Mouse (Mus musculus): ENCODE results near the gene As3mt.

Gene As3mt

GRCm38 (mm10) chr19:46707296-46708151, at the start of gene As3mt:
Gene As3mt (plus strand): TSS chr19:46707458.
- peak; percentile 34 for DNase-seq (ENCODE audit: low read depth)

- no peak for DNase-seq (ENCODE audit: low read depth)
Measured at GRCm38 (mm10) chr19:46658348-46658747, 48.9 kb upstream of the As3mt start.

- no peak for DNase-seq (ENCODE audit: low read depth)
Measured at GRCm38 (mm10) chr19:46658851-46659250, 48.4 kb upstream of the As3mt start.

DNA sequence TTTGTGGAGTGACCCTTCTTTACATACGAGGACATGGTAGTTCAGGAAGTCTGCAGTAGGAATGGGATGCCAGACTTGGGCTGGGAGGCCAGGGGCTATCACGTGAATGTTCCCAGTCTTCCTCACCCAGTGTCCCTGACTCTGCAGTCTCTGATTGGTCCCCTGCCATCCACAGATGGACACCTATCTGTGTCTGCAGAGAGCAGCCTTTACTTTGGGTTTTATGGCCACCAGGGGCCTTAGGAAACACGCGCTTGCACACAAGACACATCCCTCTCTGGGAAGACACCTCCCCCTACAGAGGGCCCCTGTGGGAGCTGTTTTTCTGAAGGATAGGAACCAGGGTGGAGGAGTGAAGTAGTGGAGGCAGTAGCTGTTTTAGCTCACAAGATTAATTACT, 45.7 kb upstream of the As3mt start:
- DNase-seq (ENCODE audit: low read depth), result no peak

- DNase-seq (ENCODE audit: low read depth), result no peak
Measured at GRCm38 (mm10) chr19:46662214-46662613, 45.0 kb upstream of the As3mt start.

GRCm38 (mm10) chr19:46662784-46663183, 44.5 kb upstream of the As3mt start:
- no peak for DNase-seq (ENCODE audit: low read depth)

GRCm38 (mm10) chr19:46665474-46665873, 41.8 kb upstream of the As3mt start:
- DNase-seq (ENCODE audit: low read depth), result no peak

GRCm38 (mm10) chr19:46667300-46667699, 40.0 kb upstream of the As3mt start:
- DNase-seq (ENCODE audit: low read depth), result no peak

- DNase-seq (ENCODE audit: low read depth), result no peak
Measured at GRCm38 (mm10) chr19:46668263-46668662, 39.0 kb upstream of the As3mt start.

DNA sequence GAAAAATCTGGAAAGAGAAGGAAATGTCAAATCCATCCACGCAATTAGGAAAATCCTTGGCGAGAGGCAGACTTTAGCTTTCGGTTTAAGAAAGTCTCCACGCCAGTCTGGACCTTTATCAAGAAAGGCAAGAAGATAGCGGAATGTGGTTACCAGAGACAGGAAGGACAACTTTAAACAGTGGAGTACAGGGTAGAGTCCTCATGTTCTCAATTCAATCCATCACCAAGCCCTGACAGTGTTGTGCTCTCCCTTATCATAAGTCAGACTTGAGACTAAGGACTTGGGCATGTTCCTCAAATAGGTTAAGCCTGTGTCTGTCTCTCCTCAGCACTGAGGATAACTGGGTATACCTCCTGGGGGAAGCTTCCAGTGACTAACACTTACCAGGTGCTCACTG, 37.5 kb upstream of the As3mt start:
- DNase-seq (ENCODE audit: low read depth), result no peak

DNA sequence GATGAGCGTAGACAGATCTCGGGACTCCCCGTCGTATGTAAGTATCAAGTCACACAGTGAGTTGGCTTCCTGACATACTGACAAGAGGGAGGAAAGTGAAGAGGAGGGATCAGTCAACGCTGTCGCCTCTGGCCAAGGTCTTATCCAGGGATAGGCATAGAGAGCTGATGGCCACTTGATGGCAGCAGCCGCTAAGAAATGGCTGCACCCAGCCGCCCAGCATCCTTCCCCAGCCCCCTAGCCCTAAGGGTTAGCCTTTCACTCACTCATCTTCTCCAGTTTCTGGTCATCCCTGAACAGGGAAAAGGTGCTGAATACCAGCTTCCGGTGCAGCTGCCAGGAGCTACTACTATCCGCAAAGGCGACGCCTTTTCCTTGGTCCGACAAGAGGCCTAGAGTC, 36.6 kb upstream of the As3mt start:
- DNase-seq (ENCODE audit: low read depth), result peak; percentile 55

GRCm38 (mm10) chr19:46672766-46673418, 34.4 kb upstream of the As3mt start, which contains the start of gene Cyp17a1:
Gene Cyp17a1 (minus strand): TSS chr19:46673172.
- no peak for DNase-seq (ENCODE audit: low read depth)

DNA sequence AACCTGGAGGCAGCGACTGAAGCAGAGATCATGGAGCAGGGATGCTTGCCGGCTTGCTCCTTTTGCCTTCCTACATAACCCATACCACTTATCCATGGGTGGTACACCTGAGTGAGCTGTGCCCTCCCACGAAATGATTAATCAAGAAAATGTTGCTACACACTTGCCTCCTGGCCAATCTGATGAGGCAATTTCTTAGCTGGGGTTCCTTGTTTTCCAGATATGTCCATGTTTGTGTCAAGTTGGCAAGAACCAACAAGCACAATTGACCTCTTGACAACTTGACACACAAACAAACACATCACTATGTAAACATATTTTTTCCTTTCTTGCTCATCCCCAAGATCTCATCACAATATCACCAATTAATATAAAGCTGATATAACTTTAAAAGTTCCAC, 31.6 kb upstream of the As3mt start:
- no peak for DNase-seq (ENCODE audit: low read depth)

DNA sequence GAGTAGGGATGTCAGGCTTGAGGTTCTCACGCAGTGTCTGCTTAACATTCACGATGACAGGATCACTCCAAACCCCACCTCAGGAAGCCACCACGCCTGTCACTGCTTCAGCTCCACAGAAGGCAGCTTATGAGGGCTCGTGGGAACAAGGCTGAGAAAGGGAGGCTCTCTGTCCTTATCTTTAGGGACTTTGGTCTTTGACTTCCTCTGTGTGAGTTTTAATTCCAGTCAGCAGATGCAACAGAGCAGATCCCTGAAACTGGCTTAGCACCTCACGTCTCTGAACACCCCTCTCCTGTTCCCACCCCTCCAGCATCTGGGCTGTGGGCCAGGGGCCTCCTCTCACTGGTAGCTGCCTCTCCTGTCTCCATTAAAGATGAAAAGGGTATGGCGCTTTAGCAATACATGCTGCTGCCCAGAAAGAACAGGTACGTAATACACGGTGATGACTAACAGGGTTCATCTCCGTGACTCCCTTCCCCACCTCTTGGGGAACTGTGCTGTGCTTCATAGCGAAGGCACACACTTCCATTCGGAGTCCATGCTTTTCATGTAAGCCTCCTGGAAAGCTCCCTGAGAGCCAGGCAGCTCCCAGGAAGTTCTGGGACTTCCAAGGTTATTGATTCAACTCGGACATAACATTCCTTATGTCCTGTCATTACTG, 27.4 kb upstream of the As3mt start:
- no peak for DNase-seq (ENCODE audit: low read depth)

GRCm38 (mm10) chr19:46689460-46690372, 17.5 kb upstream of the As3mt start, which contains the start of gene Borcs7:
Gene Borcs7 (plus strand): TSS chr19:46689906.
- peak; percentile 87 for DNase-seq (ENCODE audit: low read depth)

GRCm38 (mm10) chr19:46690387-46690786, 16.9 kb upstream of the As3mt start:
- DNase-seq (ENCODE audit: low read depth), result no peak

GRCm38 (mm10) chr19:46691078-46691477, 16.2 kb upstream of the As3mt start:
- no peak for DNase-seq (ENCODE audit: low read depth)

DNA sequence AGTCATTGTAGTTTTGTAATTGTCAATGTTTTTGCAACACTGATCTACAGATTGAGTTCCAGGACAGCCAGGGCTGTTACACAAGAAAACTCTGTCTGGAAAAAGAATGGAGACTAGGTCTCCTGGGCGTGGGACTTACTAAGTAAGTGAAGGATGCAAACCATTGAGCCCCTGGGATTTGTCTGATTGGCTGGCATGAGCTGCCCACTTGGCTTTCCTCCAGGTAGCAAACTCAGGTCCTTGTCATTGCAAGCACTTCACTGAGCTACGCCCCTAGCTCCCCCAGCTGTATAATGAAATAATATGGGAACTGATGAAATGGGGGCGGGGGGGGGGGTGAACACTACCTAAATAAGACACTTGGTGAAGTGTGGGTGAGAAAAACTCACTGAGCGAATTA, 14.1 kb upstream of the As3mt start:
- no peak for DNase-seq (ENCODE audit: low read depth)

DNA sequence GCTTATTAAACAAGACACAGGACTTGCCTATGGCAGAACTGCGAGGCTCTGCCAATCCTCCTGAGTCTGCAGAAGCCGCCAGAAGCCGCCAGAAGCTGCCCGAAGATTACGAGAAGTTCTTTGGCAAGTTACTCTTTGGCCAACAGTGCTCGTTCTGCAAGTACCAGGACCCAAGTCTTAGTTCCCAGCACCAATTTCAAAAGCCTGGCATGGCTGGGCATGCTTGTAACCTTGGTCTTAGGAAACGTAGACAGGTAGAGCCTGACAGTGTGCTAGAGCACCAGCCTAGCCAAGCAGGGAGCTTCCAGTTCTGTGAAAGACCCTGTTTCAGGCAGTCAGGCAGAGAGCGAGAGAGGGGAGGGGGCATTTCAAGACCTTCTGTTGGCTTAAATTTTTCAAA, 10.8 kb upstream of the As3mt start:
- DNase-seq (ENCODE audit: low read depth), result no peak

- no peak for DNase-seq (ENCODE audit: low read depth)
Measured at GRCm38 (mm10) chr19:46696943-46697342, 10.3 kb upstream of the As3mt start.

GRCm38 (mm10) chr19:46697840-46698517, 9.3 kb upstream of the As3mt start:
- no peak for DNase-seq (ENCODE audit: low read depth)
